Mouse (Mus musculus): ENCODE data around the gene Ccdc69. TPM values are rescaled to one million over a fixed set of nuclear protein-coding genes. Genes with fewer than 3 reads are reported as not detected.
"Not testable (repeated sequence)": the region's sequence is repeated elsewhere in the genome, so short reads cannot be mapped to it uniquely, and the experiment has no call there.

Gene Ccdc69
- total RNA-seq, 1 experiment from 2014 or later = 41.1 TPM

GRCm38 (mm10) chr11:55098189-55098915 is 20.4 kb upstream of the Ccdc69 start:
- ATAC-seq (replicated peaks; ENCODE audit: insufficient number of reproducible peaks, low FRiP score, low TSS enrichment, poor library complexity, severe bottlenecking) = peak; percentile 6; the same call in 1 of the 2 replicates

- ATAC-seq (replicated peaks; ENCODE audit: insufficient number of reproducible peaks, low FRiP score, low TSS enrichment, poor library complexity, severe bottlenecking) = peak; percentile 91
Observed at GRCm38 (mm10) chr11:55097463-55098188, 19.7 kb upstream of the Ccdc69 start, which contains the start of gene Gm2a. Gm2a (plus strand) TSS chr11:55098115.

- ATAC-seq (replicated peaks; ENCODE audit: insufficient number of reproducible peaks, low FRiP score, low TSS enrichment, poor library complexity, severe bottlenecking) = no peak
Observed at GRCm38 (mm10) chr11:55096731-55097462, 19.0 kb upstream of the Ccdc69 start.

GRCm38 (mm10) chr11:55096296-55096695 is 18.4 kb upstream of the Ccdc69 start:
- not testable (repeated sequence) for ATAC-seq (replicated peaks; ENCODE audit: insufficient number of reproducible peaks, low FRiP score, low TSS enrichment, poor library complexity, severe bottlenecking)

- ATAC-seq (replicated peaks; ENCODE audit: insufficient number of reproducible peaks, low FRiP score, low TSS enrichment, poor library complexity, severe bottlenecking) = no peak
Observed at GRCm38 (mm10) chr11:55093096-55093495, 15.2 kb upstream of the Ccdc69 start.

GRCm38 (mm10) chr11:55089892-55090291 is 12.0 kb upstream of the Ccdc69 start:
- ATAC-seq (replicated peaks; ENCODE audit: insufficient number of reproducible peaks, low FRiP score, low TSS enrichment, poor library complexity, severe bottlenecking) = no peak

GRCm38 (mm10) chr11:55087006-55087405 is 9.1 kb upstream of the Ccdc69 start:
- peak; percentile 90 for ATAC-seq (replicated peaks; ENCODE audit: insufficient number of reproducible peaks, low FRiP score, low TSS enrichment, poor library complexity, severe bottlenecking)

- ATAC-seq (replicated peaks; ENCODE audit: insufficient number of reproducible peaks, low FRiP score, low TSS enrichment, poor library complexity, severe bottlenecking) = no peak
Observed at GRCm38 (mm10) chr11:55085396-55085795, 7.5 kb upstream of the Ccdc69 start.

- ATAC-seq (replicated peaks; ENCODE audit: insufficient number of reproducible peaks, low FRiP score, low TSS enrichment, poor library complexity, severe bottlenecking) = no peak
Observed at GRCm38 (mm10) chr11:55084629-55085028, 6.7 kb upstream of the Ccdc69 start.

GRCm38 (mm10) chr11:55081206-55081605 is 3.3 kb upstream of the Ccdc69 start:
- ATAC-seq (replicated peaks; ENCODE audit: insufficient number of reproducible peaks, low FRiP score, low TSS enrichment, poor library complexity, severe bottlenecking) = no peak

GRCm38 (mm10) chr11:55079180-55079579 is 1.2 kb upstream of the Ccdc69 start:
- no peak for ATAC-seq (replicated peaks; ENCODE audit: insufficient number of reproducible peaks, low FRiP score, low TSS enrichment, poor library complexity, severe bottlenecking)

GRCm38 (mm10) chr11:55078502-55078901 is 571 bp upstream of the Ccdc69 start:
- ATAC-seq (replicated peaks; ENCODE audit: insufficient number of reproducible peaks, low FRiP score, low TSS enrichment, poor library complexity, severe bottlenecking) = no peak

GRCm38 (mm10) chr11:55076234-55076633 is 1.7 kb downstream of the Ccdc69 start:
- ATAC-seq (replicated peaks; ENCODE audit: insufficient number of reproducible peaks, low FRiP score, low TSS enrichment, poor library complexity, severe bottlenecking) = peak; percentile 54

- ATAC-seq (replicated peaks; ENCODE audit: insufficient number of reproducible peaks, low FRiP score, low TSS enrichment, poor library complexity, severe bottlenecking) = no peak
Observed at GRCm38 (mm10) chr11:55075602-55076001, 2.3 kb downstream of the Ccdc69 start.

GRCm38 (mm10) chr11:55073191-55073590 is 4.7 kb downstream of the Ccdc69 start:
- no peak for ATAC-seq (replicated peaks; ENCODE audit: insufficient number of reproducible peaks, low FRiP score, low TSS enrichment, poor library complexity, severe bottlenecking)

- ATAC-seq (replicated peaks; ENCODE audit: insufficient number of reproducible peaks, low FRiP score, low TSS enrichment, poor library complexity, severe bottlenecking) = 0 out of 2 replicates have a peak, but pooled peaks have one; percentile 21
Observed at GRCm38 (mm10) chr11:55072467-55072866, 5.5 kb downstream of the Ccdc69 start.

- no peak for ATAC-seq (replicated peaks; ENCODE audit: insufficient number of reproducible peaks, low FRiP score, low TSS enrichment, poor library complexity, severe bottlenecking)
Observed at GRCm38 (mm10) chr11:55071344-55071743, 6.6 kb downstream of the Ccdc69 start.

GRCm38 (mm10) chr11:55069023-55069422 is 8.9 kb downstream of the Ccdc69 start:
- ATAC-seq (replicated peaks; ENCODE audit: insufficient number of reproducible peaks, low FRiP score, low TSS enrichment, poor library complexity, severe bottlenecking) = no peak

GRCm38 (mm10) chr11:55066921-55067320 is 11.0 kb downstream of the Ccdc69 start:
- no peak for ATAC-seq (replicated peaks; ENCODE audit: insufficient number of reproducible peaks, low FRiP score, low TSS enrichment, poor library complexity, severe bottlenecking)
